Mouse (Mus musculus): Measurements from ENCODE around the gene Sox8.

DNA sequence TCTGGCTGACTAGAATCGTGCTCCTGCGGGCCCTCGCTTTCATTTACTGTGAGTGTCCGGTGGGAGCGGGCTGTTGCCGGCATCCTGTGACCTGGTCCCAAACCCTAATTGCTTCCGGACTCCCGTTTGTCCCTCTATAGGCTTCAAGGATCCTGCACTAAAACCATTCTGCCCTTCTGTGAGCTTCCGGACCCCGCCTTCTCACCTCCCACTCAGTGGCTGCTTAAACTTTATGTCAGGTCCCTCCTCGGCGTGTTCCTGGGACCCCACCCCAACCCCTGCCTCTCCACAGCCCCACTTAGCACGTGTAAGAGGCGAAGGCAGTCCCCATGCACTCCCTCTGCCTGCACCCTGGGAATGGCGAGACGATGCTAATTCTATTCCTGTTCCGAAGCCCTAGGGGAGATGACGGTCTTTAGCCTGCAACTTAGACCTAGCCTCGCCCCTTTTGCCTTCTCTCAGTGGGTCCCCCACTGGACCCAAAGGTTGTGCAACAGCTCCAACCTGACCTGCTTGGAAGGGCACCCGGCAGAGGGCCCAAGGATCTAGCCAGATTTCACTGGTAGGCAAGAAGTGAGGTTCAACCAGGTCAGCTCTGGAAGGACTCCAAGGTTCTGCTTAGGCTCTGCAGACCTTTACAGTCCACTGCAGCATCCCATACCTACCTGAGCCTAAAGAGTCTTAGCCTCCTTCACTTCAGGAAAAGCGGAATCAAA, 9.0 kb upstream of the Sox8 start:
- TF ChIP-seq CHD2 (IDR thresholded peaks at IDR 0.05; ENCODE audit: low read depth, low read length) (no peak), HCFC1 (IDR thresholded peaks at IDR 0.05; ENCODE audit: borderline replicate concordance, insufficient read depth, low read length) (no peak), ZC3H11A (IDR thresholded peaks at IDR 0.05; ENCODE audit: borderline replicate concordance, low read depth, low read length) (no peak), MAFK (IDR thresholded peaks at IDR 0.05; ENCODE audit: insufficient read depth, low read depth, low read length) (no peak), ZNF384 (IDR thresholded peaks at IDR 0.05; ENCODE audit: low read depth, low read length) (no peak)

All from ES-E14 (cell line).